Comparison of ENCODE assay signal across 9 mouse cellular contexts in the genomic region with DNA sequence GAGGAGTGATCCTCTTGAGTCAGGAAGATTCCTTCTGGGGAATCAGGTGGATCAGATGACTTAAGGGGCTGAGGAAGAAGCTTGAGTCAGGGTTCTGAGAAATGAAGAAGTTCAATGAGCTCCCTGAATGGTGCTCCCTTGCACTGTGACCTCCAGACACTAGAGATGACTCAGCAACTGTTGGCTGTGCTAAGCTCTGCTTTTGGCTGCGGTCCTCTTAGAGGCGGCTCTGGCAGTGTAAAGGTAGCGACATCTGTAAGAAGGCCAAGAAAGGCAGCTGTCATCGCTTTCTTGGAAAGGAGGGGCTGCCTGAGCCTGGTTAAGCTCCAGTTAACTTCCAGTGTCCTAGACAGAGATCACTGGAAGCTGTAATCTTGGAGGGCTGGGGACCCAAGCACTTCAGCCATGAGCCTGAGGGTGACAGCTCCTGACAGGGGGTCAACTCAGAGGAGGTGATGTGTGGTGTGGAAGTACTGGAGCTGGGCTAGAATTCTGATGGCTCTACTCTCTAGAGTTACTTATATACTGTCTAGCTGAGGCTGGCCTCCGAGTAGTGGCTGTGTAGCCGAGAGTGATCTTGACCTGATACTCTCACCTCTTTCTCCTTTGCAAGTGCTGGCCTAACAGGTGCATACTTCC. TPM values are rescaled to one million over a fixed set of nuclear protein-coding genes. Genes with fewer than 3 reads are reported as not detected.
DNase-seq lines count a peak whose midpoint lies in the region; ATAC-seq and TF ChIP-seq lines count a peak whose summit lies in the region.
"Had no signal": no experiment of that assay in that cellular context is flagged by ENCODE, and none has a peak within 500 bp of the region (broad histone marks: within the 10 kb centered on the region; RNA-seq: fewer than 3 reads in every experiment).

No protein-coding gene starts in this region.

- DNase-seq in Patski (ENCODE audit: low read depth, low spot score), result no peak
- peak; percentile 69 to 80 for DNase-seq in heart, adult 2 months
- peak; percentile 61 to 82 for DNase-seq in kidney, postnatal 25 days

- peaks cover 18% of the 10 kb centered on the region for H3K4me1 ChIP-seq in hindbrain, embryonic 12.5 days
- H3K4me1 ChIP-seq in hindbrain, embryonic 13.5 days (replicated peaks), result peaks cover 25% of the 10 kb centered on the region
- peaks cover 10% of the 10 kb centered on the region for H3K4me1 ChIP-seq in heart, adult 2 months (ENCODE audit: control insufficient read depth, insufficient read depth, low read length)
- H3K4me1 ChIP-seq in stomach, embryonic 15.5 days, result peaks cover 8% of the 10 kb centered on the region
- peaks cover 30% of the 10 kb centered on the region for H3K4me1 ChIP-seq in forebrain, embryonic 15.5 days

- H3K4me3 ChIP-seq in hindbrain, embryonic 12.5 days, result no peak overlapping the region
- H3K4me3 ChIP-seq in hindbrain, embryonic 13.5 days, result no peak overlapping the region
- H3K4me3 ChIP-seq in heart, adult 2 months, result no peak overlapping the region
- H3K4me3 ChIP-seq in stomach, embryonic 15.5 days (replicated peaks), result no peak overlapping the region
- no peak overlapping the region for H3K4me3 ChIP-seq in forebrain, embryonic 15.5 days

- H3K9ac ChIP-seq in hindbrain, embryonic 12.5 days, result no peak overlapping the region
- no peak overlapping the region for H3K9ac ChIP-seq in hindbrain, embryonic 13.5 days
- H3K9ac ChIP-seq in heart, adult 2 months (ENCODE audit: low read depth, low read length), result no peak overlapping the region
- no peak overlapping the region for H3K9ac ChIP-seq in stomach, embryonic 15.5 days
- H3K9ac ChIP-seq in forebrain, embryonic 15.5 days (replicated peaks), result no peak overlapping the region

- no peak for TF ChIP-seq CTCF in Patski (IDR thresholded peaks at IDR 0.05)
- no peak for TF ChIP-seq CTCF in heart, adult 2 months (IDR thresholded peaks at IDR 0.05)

- POLR2A ChIA-PET in Patski (lab: Charles Lee), result no interaction called here

- H3K79me2 ChIP-seq in heart, adult 2 months (replicated peaks; ENCODE audit: control insufficient read depth, insufficient read depth, low read length), result no peaks in the 10 kb centered on the region

- WGBS in hindbrain, embryonic 12.5 days, result 76% methylated on average over 6 of the region's 6 CpGs
- WGBS in hindbrain, embryonic 13.5 days, result 81% methylated on average over 6 of the region's 6 CpGs
- 27% methylated on average over 6 of the region's 6 CpGs for WGBS in heart, adult 2 months
- WGBS in stomach, embryonic 15.5 days, result 61% methylated on average over 6 of the region's 6 CpGs
- WGBS in forebrain, embryonic 15.5 days, result 65% methylated on average over 6 of the region's 6 CpGs

- TF ChIP-seq EP300 in heart, adult 2 months (IDR thresholded peaks at IDR 0.05; ENCODE audit: insufficient read depth, low read depth, low read length), result no peak

- in situ Hi-C loops in Patski (cut with MboI; ENCODE audit: low pct_unique_long_range_greater_than_20kb), result no loop called here

- H3K27ac ChIP-seq in hindbrain, embryonic 12.5 days, result no peak overlapping the region
- H3K27ac ChIP-seq in hindbrain, embryonic 13.5 days, result no peak overlapping the region
- no peak overlapping the region for H3K27ac ChIP-seq in heart, adult 2 months
- no peak overlapping the region for H3K27ac ChIP-seq in stomach, embryonic 15.5 days
- no peak overlapping the region for H3K27ac ChIP-seq in forebrain, embryonic 15.5 days (replicated peaks)

- no peaks in the 10 kb centered on the region for H3K27me3 ChIP-seq in hindbrain, embryonic 12.5 days
- H3K27me3 ChIP-seq in hindbrain, embryonic 13.5 days, result no peaks in the 10 kb centered on the region
- H3K27me3 ChIP-seq in Patski, result no peaks in the 10 kb centered on the region
- H3K27me3 ChIP-seq in heart, adult 2 months (ENCODE audit: control insufficient read depth, insufficient read depth, low read length), result no peaks in the 10 kb centered on the region
- H3K27me3 ChIP-seq in stomach, embryonic 15.5 days (replicated peaks), result no peaks in the 10 kb centered on the region
- no peaks in the 10 kb centered on the region for H3K27me3 ChIP-seq in forebrain, embryonic 15.5 days

- CTCF ChIA-PET in Patski (lab: Charles Lee), result interaction anchor here (0.7 to 1.9 kb wide), 4 partner anchors 9 to 48 kb away, joined by 3 to 5 read pairs (median 3); no protein-coding TSS in a partner anchor

- intact Hi-C loops in heart, adult 2 months (cut with DNase I), result no loop called here

- H3K36me3 ChIP-seq in hindbrain, embryonic 12.5 days, result no peaks in the 10 kb centered on the region
- no peaks in the 10 kb centered on the region for H3K36me3 ChIP-seq in hindbrain, embryonic 13.5 days
- no peaks in the 10 kb centered on the region; the same call in 1 of the 2 replicates for H3K36me3 ChIP-seq in heart, adult 2 months (ENCODE audit: control insufficient read depth, insufficient read depth, low read length)
- H3K36me3 ChIP-seq in stomach, embryonic 15.5 days, result no peaks in the 10 kb centered on the region
- no peaks in the 10 kb centered on the region for H3K36me3 ChIP-seq in forebrain, embryonic 15.5 days
- H3K36me3 ChIP-seq: G1E had no signal

- no peak overlapping the region for H3K4me2 ChIP-seq in hindbrain, embryonic 12.5 days (replicated peaks)
- H3K4me2 ChIP-seq in hindbrain, embryonic 13.5 days, result no peak overlapping the region
- H3K4me2 ChIP-seq in stomach, embryonic 15.5 days, result no peak overlapping the region
- H3K4me2 ChIP-seq in forebrain, embryonic 15.5 days (replicated peaks), result no peak overlapping the region

- H3K9me3 ChIP-seq in hindbrain, embryonic 12.5 days (replicated peaks), result no peaks in the 10 kb centered on the region
- H3K9me3 ChIP-seq in hindbrain, embryonic 13.5 days, result no peaks in the 10 kb centered on the region
- no peaks in the 10 kb centered on the region for H3K9me3 ChIP-seq in stomach, embryonic 15.5 days
- H3K9me3 ChIP-seq in forebrain, embryonic 15.5 days, result no peaks in the 10 kb centered on the region
- H3K9me3 ChIP-seq: G1E had no signal

- TF ChIP-seq POLR2A in heart, adult 2 months (IDR thresholded peaks at IDR 0.05; ENCODE audit: insufficient read depth, low read depth, low read length), result no peak

- 0 out of 2 replicates have a peak, but pooled peaks have one; percentile 22 for ATAC-seq in hindbrain, embryonic 12.5 days (ENCODE audit: low FRiP score)
- ATAC-seq in hindbrain, embryonic 13.5 days (ENCODE audit: low FRiP score), result no peak
- peak; percentile 39 for ATAC-seq in Patski
- ATAC-seq in stomach, embryonic 15.5 days (ENCODE audit: insufficient read depth, low FRiP score, low read depth), result peak; percentile 23; the same call in 1 of the 2 replicates
- no peak for ATAC-seq in activated CD4-positive, CD25-positive, alpha-beta regulatory T cell, adult 4 months
- no peak for ATAC-seq in forebrain, embryonic 15.5 days (replicated peaks)

RNA-seq across cellular contexts. Expression of gene Fmnl2, which starts 37.4 kb away (rescaled TPM):
- polyA plus RNA-seq in hindbrain, embryonic 12.5 days (2016; fragmentation: Nextera tagmentation; extraction: Ambion mirVana), result 14.2 and 15.1 TPM in 2 replicates
- 13.3 and 13.5 TPM in 2 replicates for polyA plus RNA-seq in hindbrain, embryonic 13.5 days (2015; fragmentation: Nextera tagmentation; extraction: Ambion mirVana)
- polyA plus RNA-seq in Patski (2021), result 14.4 TPM
- total RNA-seq in heart, adult 2 months (2021), result 1 to 10 TPM; 4.5 to 6.3 TPM
- polyA plus RNA-seq in heart, adult 2 months (2012; rRNA removed), result 1.2 and 2.9 TPM in 2 replicates
- polyA plus RNA-seq in stomach, embryonic 15.5 days (2015; fragmentation: Nextera tagmentation; extraction: Ambion mirVana), result 4.7 and 4.8 TPM in 2 replicates
- polyA plus RNA-seq in activated CD4-positive, CD25-positive, alpha-beta regulatory T cell, adult 4 months (2017; shearing (Covaris generic)), result under 1 TPM; 0.11 to 0.30 TPM
- 18.1 and 18.6 TPM in 2 replicates for polyA plus RNA-seq in forebrain, embryonic 15.5 days (2015; fragmentation: Nextera tagmentation; extraction: Ambion mirVana)
- total RNA-seq: G1E had no signal
- polyA plus RNA-seq: G1E had no signal

Comparison
In these comparisons a context has a peak if more than half of its experiments do, and no peak if none do; other contexts are left out.
1. ATAC-seq: peak in hindbrain, embryonic 12.5 days (single experiment), Patski (single experiment) and stomach, embryonic 15.5 days (single experiment); none in hindbrain, embryonic 13.5 days (single experiment), activated CD4-positive, CD25-positive, alpha-beta regulatory T cell, adult 4 months (single experiment) and forebrain, embryonic 15.5 days (single experiment).